Mouse (Mus musculus): ENCODE measurements around the gene Pdcd4. TPM values are rescaled to one million over a fixed set of nuclear protein-coding genes. Genes with fewer than 3 reads are reported as not detected.
A peak's percentile ranks its signal among the peaks of the same experiment; 100 is the strongest.
"Not testable (repeated sequence)": the region's sequence is repeated elsewhere in the genome, so short reads cannot be mapped to it uniquely, and the experiment has no call there.

Gene Pdcd4
- total RNA-seq, 2 experiments from 2014 or later = 69.6 to 91.1 TPM

DNA sequence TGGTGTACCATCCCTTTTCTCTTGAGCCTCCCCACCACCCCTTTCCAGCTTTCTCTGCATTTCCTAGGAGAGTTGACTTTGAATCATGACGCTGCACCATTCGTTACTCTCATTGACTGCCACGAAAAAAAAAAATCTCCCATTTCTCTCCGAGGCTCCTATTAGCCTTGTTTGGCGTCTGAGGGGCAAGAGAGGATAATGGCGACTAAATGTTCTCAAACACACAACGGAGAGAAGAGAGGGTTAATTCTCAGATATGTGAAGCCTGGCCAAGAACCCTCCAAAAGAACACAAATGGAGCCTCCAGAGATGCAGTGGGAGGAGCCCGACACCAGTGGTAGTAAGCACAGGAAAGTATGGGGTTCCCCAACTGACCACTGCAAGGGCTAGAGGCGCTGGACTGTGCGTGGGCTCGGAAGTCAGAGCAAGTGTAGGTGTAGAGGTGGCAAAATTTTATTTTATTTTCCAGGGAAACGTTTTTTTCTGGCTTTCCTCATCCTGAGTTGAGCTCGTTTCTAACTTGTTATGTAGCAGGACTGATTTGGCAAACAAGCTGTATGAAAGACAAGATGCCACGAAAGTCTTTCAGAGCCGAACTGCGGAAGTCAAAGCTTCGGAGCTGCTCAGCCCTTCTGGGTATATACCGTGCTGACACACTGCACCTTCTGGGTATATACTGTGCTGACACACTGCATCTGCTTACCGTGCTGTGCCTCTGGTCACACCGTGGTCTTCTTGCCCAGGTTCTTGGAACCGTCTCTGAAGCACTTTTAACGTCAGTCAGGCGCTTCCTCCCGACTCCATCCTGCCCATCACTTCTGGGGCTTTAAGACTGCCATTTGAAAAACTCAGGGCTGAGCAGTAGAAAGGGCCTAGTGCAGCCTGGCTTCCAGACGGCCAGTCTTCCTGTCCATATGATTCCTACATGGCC, 7.2 kb downstream of the Pdcd4 start:
- no peak for DNase-seq (ENCODE audit: low spot score in 2 of 2)

GRCm38 (mm10) chr19:53899941-53900610, 8.0 kb downstream of the Pdcd4 start:
- DNase-seq (ENCODE audit: low spot score in 2 of 2) = no peak

DNA sequence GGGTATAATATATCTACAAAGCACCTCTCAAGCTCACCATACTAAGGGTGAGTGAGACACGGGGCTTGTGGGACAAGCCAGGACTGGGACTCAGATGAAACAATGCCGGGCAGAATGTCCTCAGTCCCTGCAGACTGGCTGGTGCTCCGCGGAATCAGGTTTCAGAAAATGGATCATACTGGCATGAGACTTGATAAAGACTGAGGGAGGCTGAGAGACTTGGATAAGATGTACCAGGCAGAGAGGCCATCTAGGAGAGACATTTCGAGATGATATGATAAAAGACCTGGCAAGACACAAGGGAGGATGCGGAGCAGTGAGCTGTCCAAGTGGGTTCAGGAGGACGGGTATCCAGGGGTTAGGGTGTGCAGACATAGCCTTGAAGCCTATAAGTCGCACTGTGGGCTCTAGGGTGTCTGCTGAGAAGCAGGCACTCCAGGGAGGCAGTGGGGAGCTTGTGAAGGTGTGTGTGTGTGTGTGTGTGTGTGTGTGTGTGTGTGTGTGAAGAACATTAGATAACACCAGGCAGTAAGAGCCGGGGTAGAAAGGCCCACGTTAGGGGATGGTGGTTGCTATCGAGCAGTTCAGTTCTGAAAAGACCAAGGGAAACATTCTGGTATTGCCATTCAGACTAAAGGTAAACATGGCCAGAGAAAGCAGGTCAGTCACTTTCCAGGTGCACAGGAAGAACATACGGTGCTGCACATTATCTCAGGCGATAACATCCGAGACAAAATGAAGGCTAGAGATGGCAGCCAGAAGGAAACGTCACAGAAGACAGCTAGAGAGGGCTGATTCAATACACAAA, 10.1 kb downstream of the Pdcd4 start:
- no peak for DNase-seq (ENCODE audit: low spot score in 2 of 2)

DNA sequence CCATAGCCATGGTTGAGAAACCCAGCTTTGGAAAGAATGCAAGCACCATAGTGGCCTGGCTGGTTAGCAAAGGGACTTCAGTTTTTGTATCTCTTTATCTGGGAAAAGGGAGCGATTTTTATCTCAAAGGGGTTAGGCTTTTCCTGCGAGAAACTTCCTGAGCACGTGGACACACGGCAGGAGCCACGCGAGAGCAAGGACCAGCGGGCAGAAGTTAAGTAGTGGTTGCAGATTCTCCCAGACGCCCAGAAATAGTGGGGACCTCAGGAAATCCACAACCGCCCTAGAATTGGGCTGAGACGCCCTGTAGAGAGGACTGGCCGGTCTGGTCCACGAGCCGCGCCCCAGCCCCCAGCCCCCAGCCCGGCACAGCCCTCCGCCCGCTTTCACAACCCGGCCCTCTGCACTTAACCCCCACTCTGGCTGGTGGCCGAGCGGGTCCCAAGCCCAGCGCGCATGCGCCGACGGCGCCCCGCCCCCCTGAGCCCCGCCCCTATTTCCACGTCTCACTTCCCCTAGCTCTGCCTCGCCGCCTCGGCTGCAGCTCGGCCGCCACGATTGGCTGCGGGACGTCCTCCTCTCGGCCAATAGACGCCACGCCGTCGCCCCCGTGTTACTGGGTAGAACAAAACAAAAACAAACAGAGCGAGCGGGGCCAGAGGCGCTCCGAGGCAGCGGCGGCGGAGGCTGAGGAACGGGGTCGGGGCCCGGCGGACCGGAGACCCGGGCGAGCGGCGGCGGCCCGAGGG, 10.9 kb downstream of the Pdcd4 start:
- peak; percentile 90 to 91 for DNase-seq (ENCODE audit: low spot score in 2 of 2)

- DNase-seq (ENCODE audit: low spot score in 2 of 2) = peak; percentile 57 to 63
These were observed 11.7 kb downstream of the Pdcd4 start for GRCm38 (mm10) chr19:53903507-53904321.

DNA sequence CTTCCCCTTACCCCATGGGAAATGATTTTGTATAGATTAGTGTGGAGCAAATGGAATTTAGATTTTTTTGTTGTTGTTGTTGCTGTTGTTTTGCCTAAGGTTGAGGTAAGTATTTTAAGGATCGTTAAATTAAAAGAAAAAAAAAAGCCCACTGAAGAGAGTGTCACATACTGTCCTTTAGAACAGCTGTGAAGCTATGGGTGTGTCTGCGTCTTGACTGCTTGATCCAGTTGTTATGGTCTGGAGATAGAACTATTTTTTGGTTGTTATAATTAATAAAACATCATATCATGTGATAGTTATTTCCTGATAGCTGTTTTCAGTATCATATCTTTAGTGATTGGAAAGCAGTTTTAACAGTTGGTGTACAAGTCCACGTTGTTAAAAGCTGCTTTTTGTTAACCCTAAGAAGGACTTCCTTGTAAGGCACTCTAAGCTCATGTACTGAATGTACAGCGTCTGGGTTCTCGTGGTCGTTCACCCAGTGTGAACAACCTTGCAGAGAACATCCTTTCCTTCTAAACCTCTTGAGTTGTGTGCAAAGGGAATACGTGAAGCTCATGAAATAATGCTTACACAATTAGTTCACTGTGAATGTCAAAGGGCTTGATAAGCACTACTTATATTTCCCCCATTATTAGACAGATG, 12.9 kb downstream of the Pdcd4 start:
- DNase-seq (ENCODE audit: low spot score in 2 of 2) = no peak

GRCm38 (mm10) chr19:53906033-53906702, 14.1 kb downstream of the Pdcd4 start:
- no peak for DNase-seq (ENCODE audit: low spot score in 2 of 2)

GRCm38 (mm10) chr19:53906703-53907070, 14.7 kb downstream of the Pdcd4 start:
- not testable (repeated sequence) for DNase-seq (ENCODE audit: low spot score in 2 of 2)

DNA sequence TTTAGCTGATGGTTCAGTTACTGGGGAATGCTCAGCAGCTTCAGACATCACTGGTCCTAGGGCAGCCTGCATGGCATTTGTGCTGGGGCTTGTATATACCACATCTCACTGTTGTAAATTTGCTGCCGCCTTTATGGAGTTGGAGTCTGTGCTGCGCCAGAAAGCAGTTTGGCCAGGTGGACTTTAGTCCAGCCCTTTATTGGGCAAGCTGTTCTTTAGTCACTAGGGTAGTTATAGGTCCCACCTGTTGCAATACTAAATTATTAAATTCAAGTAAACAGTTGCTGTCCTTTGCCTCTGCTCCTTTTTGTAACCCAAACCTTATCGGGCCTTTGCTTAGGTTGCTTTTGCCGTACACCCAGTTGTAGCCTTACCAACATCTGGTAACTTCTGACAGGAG, 22.9 kb downstream of the Pdcd4 start:
- DNase-seq (ENCODE audit: low spot score in 2 of 2) = no peak

DNA sequence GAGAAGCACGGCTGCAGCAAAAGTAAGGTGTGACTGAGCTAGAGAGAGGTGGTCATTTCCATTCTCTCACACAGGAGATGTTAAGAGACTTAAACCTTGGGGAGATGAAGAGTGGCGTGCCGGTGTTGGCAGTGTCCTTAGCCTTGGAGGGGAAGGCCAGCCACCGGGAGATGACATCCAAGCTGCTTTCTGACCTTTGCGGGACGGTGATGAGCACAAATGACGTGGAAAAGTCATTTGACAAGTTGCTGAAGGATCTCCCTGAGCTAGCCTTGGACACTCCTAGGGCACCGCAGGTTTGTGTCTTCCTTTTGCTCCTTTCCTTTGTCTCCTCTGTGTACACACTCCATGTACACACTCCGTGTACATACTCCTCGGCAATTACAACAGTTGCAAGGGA, 27.5 kb downstream of the Pdcd4 start:
- no peak for DNase-seq (ENCODE audit: low spot score in 2 of 2)

- DNase-seq (ENCODE audit: low spot score in 2 of 2) = not testable (repeated sequence)
These were observed 30.0 kb downstream of the Pdcd4 start for GRCm38 (mm10) chr19:53921996-53922395.

GRCm38 (mm10) chr19:53925338-53925751, 33.3 kb downstream of the Pdcd4 start:
- no peak for DNase-seq (ENCODE audit: low spot score in 2 of 2)

DNA sequence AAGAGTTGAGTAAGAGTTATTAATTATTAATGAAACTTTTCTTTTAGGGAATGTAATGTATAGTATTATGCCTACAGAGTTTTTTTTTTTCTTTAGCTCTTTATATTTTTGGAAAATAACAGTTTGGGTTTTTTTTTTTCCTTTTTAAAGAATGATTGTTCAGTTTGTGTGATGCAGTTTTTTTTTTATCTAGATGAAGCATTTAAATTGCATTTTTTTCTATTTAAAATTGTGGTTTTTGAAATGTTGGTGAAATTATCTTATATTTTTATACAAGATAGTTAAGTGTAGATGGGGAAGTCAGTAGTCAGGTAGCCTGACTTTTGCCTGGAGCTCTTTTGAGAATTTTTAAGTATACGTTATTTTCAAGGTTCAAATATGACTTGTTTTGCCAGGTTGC, 34.7 kb downstream of the Pdcd4 start:
- DNase-seq (ENCODE audit: low spot score in 2 of 2) = no peak

GRCm38 (mm10) chr19:53929218-53929617, 37.2 kb downstream of the Pdcd4 start:
- DNase-seq (ENCODE audit: low spot score in 2 of 2) = no peak

- no peak for DNase-seq (ENCODE audit: low spot score in 2 of 2)
These were observed 41.0 kb downstream of the Pdcd4 start for GRCm38 (mm10) chr19:53933050-53933449.

GRCm38 (mm10) chr19:53934046-53934445, 42.0 kb downstream of the Pdcd4 start:
- DNase-seq (ENCODE audit: low spot score in 2 of 2) = no peak

DNA sequence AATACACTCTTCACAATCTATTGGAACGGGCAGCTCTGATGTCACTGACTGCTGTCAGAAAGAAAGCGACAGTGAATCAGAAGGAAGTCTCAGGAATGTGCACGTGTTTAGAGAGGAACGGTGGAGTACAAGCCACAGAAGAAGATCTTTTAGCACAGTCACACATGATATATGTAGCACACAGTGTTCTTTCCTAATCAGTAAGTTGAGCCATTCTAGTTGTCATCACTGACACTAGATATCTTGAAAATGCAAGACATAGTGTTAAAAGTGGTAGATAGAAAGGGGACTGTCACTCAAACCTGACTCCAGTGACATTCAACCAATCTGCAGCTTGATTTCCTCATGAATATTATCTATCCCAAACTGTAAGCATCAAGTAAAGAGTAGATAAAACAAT, 47.4 kb downstream of the Pdcd4 start:
- no peak for DNase-seq (ENCODE audit: low spot score in 2 of 2)

- no peak for DNase-seq (ENCODE audit: low spot score in 2 of 2)
These were observed 49.1 kb downstream of the Pdcd4 start for GRCm38 (mm10) chr19:53941139-53941538.

DNA sequence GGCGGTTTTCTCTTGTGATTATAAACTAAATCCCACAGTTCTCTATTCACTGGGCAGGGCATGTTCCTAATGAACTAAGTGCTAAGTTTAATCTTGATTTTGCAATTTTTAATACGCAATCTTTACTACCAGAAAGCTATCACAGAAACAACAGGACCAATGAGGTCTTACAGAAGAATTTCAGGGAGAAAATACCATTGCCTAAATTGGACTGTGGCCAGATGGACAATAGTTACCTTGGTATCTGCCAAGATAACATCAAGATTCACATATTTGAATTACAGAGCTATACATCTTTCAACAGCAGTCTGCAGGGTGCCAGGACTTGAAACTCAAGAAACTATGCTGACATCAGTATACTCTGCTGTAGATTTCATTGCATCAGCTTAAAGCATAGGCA, 50.3 kb downstream of the Pdcd4 start:
- DNase-seq (ENCODE audit: low spot score in 2 of 2) = no peak

All from adrenal gland, adult 18-20 months (tissue).